Comparison of ENCODE assay signal across 18 mouse cellular contexts in genomic region chr2:45012676-45013075, GRCm38 (mm10).
"Had no signal": no experiment of that assay in that cellular context is flagged by ENCODE, and none has a peak within 500 bp of the region (broad histone marks: within the 10 kb centered on the region; RNA-seq: fewer than 3 reads in every experiment).

No protein-coding gene starts in this region.

- H3K27ac ChIP-seq: lung, embryonic 15.5 days; macrophage; midbrain, embryonic 10.5 days; midbrain, embryonic 13.5 days; midbrain, embryonic 15.5 days; neural tube, embryonic 12.5 days; stomach, embryonic 15.5 days; stomach, postnatal 0 days had no signal

- H3K4me3 ChIP-seq: lung, embryonic 15.5 days; megakaryocyte, embryonic 14.5 days; midbrain, embryonic 10.5 days; midbrain, embryonic 13.5 days; midbrain, embryonic 15.5 days; neural tube, embryonic 12.5 days; stomach, embryonic 15.5 days had no signal

- H3K9me3 ChIP-seq: lung, embryonic 15.5 days; megakaryocyte, embryonic 14.5 days; midbrain, embryonic 10.5 days; midbrain, embryonic 13.5 days; midbrain, embryonic 15.5 days; neural tube, embryonic 12.5 days; stomach, embryonic 15.5 days had no signal

- H3K9ac ChIP-seq: liver, postnatal 0 days; lung, embryonic 15.5 days; midbrain, embryonic 13.5 days; midbrain, embryonic 15.5 days; neural tube, embryonic 12.5 days; stomach, embryonic 15.5 days had no signal

- H3K27me3 ChIP-seq: lung, embryonic 15.5 days; megakaryocyte, embryonic 14.5 days; midbrain, embryonic 13.5 days; midbrain, embryonic 15.5 days; neural tube, embryonic 12.5 days; stomach, embryonic 15.5 days had no signal

- ATAC-seq: liver, postnatal 0 days; lung, postnatal 0 days; midbrain, embryonic 13.5 days; midbrain, embryonic 15.5 days had no signal

- H3K36me3 ChIP-seq: midbrain, embryonic 15.5 days; stomach, embryonic 15.5 days had no signal

- DNase-seq: liver, postnatal 0 days; lung, adult 2 months; lung, postnatal 14 days; lung, postnatal 36 days; right cerebral cortex, postnatal 14 days; thymus, adult 2 months; thymus, postnatal 25 days; thymus, postnatal 4 days had no signal

- H3K4me2 ChIP-seq: lung, embryonic 15.5 days; midbrain, embryonic 13.5 days; midbrain, embryonic 15.5 days; neural tube, embryonic 12.5 days; stomach, embryonic 15.5 days had no signal

- H3K4me1 ChIP-seq: lung, embryonic 15.5 days; midbrain, embryonic 10.5 days; midbrain, embryonic 13.5 days; midbrain, embryonic 15.5 days; neural tube, embryonic 12.5 days; stomach, embryonic 15.5 days had no signal
